In genomic region chr4:117202992-117203354, GRCm38 (mm10) we compare ENCODE assay signal across 10 mouse cellular contexts. TPM values are rescaled to one million over a fixed set of nuclear protein-coding genes. Genes with fewer than 3 reads are reported as not detected.
A peak's percentile ranks its signal among the peaks of the same experiment; 100 is the strongest.
DNase-seq lines count a peak whose midpoint lies in the region; ATAC-seq and TF ChIP-seq lines count a peak whose summit lies in the region.
"Had no signal": no experiment of that assay in that cellular context is flagged by ENCODE, and none has a peak within 500 bp of the region (broad histone marks: within the 10 kb centered on the region; RNA-seq: fewer than 3 reads in every experiment).

No protein-coding gene starts in this region.

- DNase-seq in heart, postnatal 0 days (ENCODE audit: low spot score), result no peak
- no peak for DNase-seq in heart, adult 9 months (ENCODE audit: low spot score in 2 of 2)
- DNase-seq in neural tube, embryonic 11.5 days (ENCODE audit: low spot score), result peak; percentile 26
- no peak for DNase-seq in neural tube, embryonic 10.5 days (ENCODE audit: extremely low spot score, low spot score)
- no peak for DNase-seq in limb, embryonic 11.5 days (ENCODE audit: low spot score)
- no peak for DNase-seq in adrenal gland, adult (ENCODE audit: inconsistent age in 2 of 2, low spot score in 1 of 2)
- DNase-seq in urinary bladder, postnatal 25 days (ENCODE audit: low spot score), result no peak
- DNase-seq: cerebellum, adult 8-10 months; kidney, adult 18-20 months had no signal

- no peaks in the 10 kb centered on the region for H3K36me3 ChIP-seq in heart, postnatal 0 days (replicated peaks; ENCODE audit: control insufficient read depth, insufficient read depth, low read length)
- no peaks in the 10 kb centered on the region for H3K36me3 ChIP-seq in neural tube, embryonic 11.5 days (ENCODE audit: control insufficient read depth, insufficient read depth, low read length)
- H3K36me3 ChIP-seq in limb, embryonic 11.5 days (ENCODE audit: control insufficient read depth, insufficient read depth, low read length), result no peaks in the 10 kb centered on the region
- H3K36me3 ChIP-seq in stomach, embryonic 15.5 days, result no peaks in the 10 kb centered on the region

- H3K4me2 ChIP-seq in heart, postnatal 0 days (ENCODE audit: low read depth, low read length), result peak overlapping the region; percentile 62; the same call in 1 of the 2 replicates
- no peak overlapping the region for H3K4me2 ChIP-seq in neural tube, embryonic 11.5 days (ENCODE audit: low read depth)
- H3K4me2 ChIP-seq in limb, embryonic 11.5 days (ENCODE audit: low read depth, severe bottlenecking), result no peak overlapping the region
- no peak overlapping the region for H3K4me2 ChIP-seq in stomach, embryonic 15.5 days

- TF ChIP-seq EP300 in heart, postnatal 0 days (IDR thresholded peaks at IDR 0.05; ENCODE audit: low read depth), result no peak

- 67% methylated on average over 4 of the region's 4 CpGs for WGBS in heart, postnatal 0 days
- WGBS in neural tube, embryonic 11.5 days, result 52% methylated on average over 4 of the region's 4 CpGs
- WGBS in limb, embryonic 11.5 days, result 63% methylated on average over 4 of the region's 4 CpGs
- 58% methylated on average over 4 of the region's 4 CpGs for whole genome bisulfite sequencing in stomach, embryonic 15.5 days

- no peak overlapping the region for H3K4me3 ChIP-seq in heart, postnatal 0 days (ENCODE audit: low read depth, low read length)
- no peak overlapping the region for H3K4me3 ChIP-seq in neural tube, embryonic 11.5 days (ENCODE audit: low read depth, low read length)
- no peak overlapping the region for H3K4me3 ChIP-seq in limb, embryonic 11.5 days (ENCODE audit: low read depth, low read length)
- no peak overlapping the region for H3K4me3 ChIP-seq in stomach, embryonic 15.5 days (replicated peaks)

- H3K9ac ChIP-seq in heart, postnatal 0 days (replicated peaks; ENCODE audit: low read depth, low read length), result peak overlapping the region; percentile 64; the same call in 1 of the 2 replicates
- no peak overlapping the region for H3K9ac ChIP-seq in neural tube, embryonic 11.5 days (ENCODE audit: low read length)
- no peak overlapping the region for H3K9ac ChIP-seq in limb, embryonic 11.5 days (ENCODE audit: low read length)
- H3K9ac ChIP-seq in stomach, embryonic 15.5 days, result no peak overlapping the region

- ATAC-seq in heart, postnatal 0 days (ENCODE audit: insufficient read depth, low read depth), result no peak
- no peak for ATAC-seq in neural tube, embryonic 11.5 days (ENCODE audit: insufficient read depth, low FRiP score, low TSS enrichment)
- ATAC-seq in limb, embryonic 11.5 days (ENCODE audit: insufficient number of reproducible peaks, low FRiP score, low TSS enrichment, low read depth), result no peak
- ATAC-seq in stomach, embryonic 15.5 days (ENCODE audit: insufficient read depth, low FRiP score, low read depth), result peak; percentile 20; the same call in 1 of the 2 replicates

- H3K27me3 ChIP-seq in heart, postnatal 0 days (ENCODE audit: control insufficient read depth, insufficient read depth, low read length), result no peaks in the 10 kb centered on the region
- no peaks in the 10 kb centered on the region for H3K27me3 ChIP-seq in neural tube, embryonic 11.5 days (ENCODE audit: control insufficient read depth, insufficient read depth, low read length)
- H3K27me3 ChIP-seq in limb, embryonic 11.5 days (ENCODE audit: control insufficient read depth, insufficient read depth, low read length), result no peaks in the 10 kb centered on the region
- H3K27me3 ChIP-seq in stomach, embryonic 15.5 days (replicated peaks), result no peaks in the 10 kb centered on the region

- no peaks in the 10 kb centered on the region for H3K4me1 ChIP-seq in heart, postnatal 0 days (ENCODE audit: control insufficient read depth, insufficient read depth)
- no peaks in the 10 kb centered on the region for H3K4me1 ChIP-seq in neural tube, embryonic 11.5 days (ENCODE audit: control insufficient read depth, insufficient read depth, low read length)
- no peaks in the 10 kb centered on the region for H3K4me1 ChIP-seq in limb, embryonic 11.5 days (ENCODE audit: control insufficient read depth, insufficient read depth, low read length)
- H3K4me1 ChIP-seq in stomach, embryonic 15.5 days, result no peaks in the 10 kb centered on the region; the same call in 1 of the 2 replicates

- no peaks in the 10 kb centered on the region for H3K9me3 ChIP-seq in heart, postnatal 0 days (replicated peaks; ENCODE audit: control insufficient read depth, low read length)
- no peaks in the 10 kb centered on the region for H3K9me3 ChIP-seq in neural tube, embryonic 11.5 days (ENCODE audit: control insufficient read depth, low read length)
- H3K9me3 ChIP-seq in limb, embryonic 11.5 days (ENCODE audit: control insufficient read depth, low read length), result no peaks in the 10 kb centered on the region
- H3K9me3 ChIP-seq in stomach, embryonic 15.5 days, result no peaks in the 10 kb centered on the region

- H3K27ac ChIP-seq in heart, postnatal 0 days (ENCODE audit: low read depth), result peak overlapping the region; percentile 77; the same call in 1 of the 2 replicates
- no peak overlapping the region for H3K27ac ChIP-seq in neural tube, embryonic 11.5 days (ENCODE audit: low read depth, low read length)
- H3K27ac ChIP-seq in limb, embryonic 11.5 days (replicated peaks; ENCODE audit: low read depth, low read length), result peak overlapping the region; percentile 24; the same call in 1 of the 2 replicates
- peak overlapping the region; percentile 79; the same call in 1 of the 2 replicates for H3K27ac ChIP-seq in stomach, embryonic 15.5 days

- no peak for TF ChIP-seq CTCF in heart, postnatal 0 days (IDR thresholded peaks at IDR 0.05; ENCODE audit: low read depth)

RNA-seq across cellular contexts. Expression of gene Kif2c, which starts 20.5 kb away (rescaled TPM):
- 8.2 and 23.3 TPM in 2 replicates for total RNA-seq in heart, postnatal 0 days (2014; rRNA removed; ENCODE audit: low replicate concordance)
- 8.9 and 10.3 TPM in 2 replicates for polyA plus RNA-seq in heart, postnatal 0 days (2015; fragmentation: Nextera tagmentation; extraction: Ambion mirVana)
- 80.0 and 85.6 TPM in 2 replicates for polyA plus RNA-seq in neural tube, embryonic 11.5 days (2014; fragmentation: Nextera tagmentation; extraction: Ambion mirVana)
- 125 and 136 TPM in 2 replicates for polyA plus RNA-seq in limb, embryonic 11.5 days (2014; fragmentation: Nextera tagmentation; extraction: Ambion mirVana)
- 40.4 and 47.7 TPM in 2 replicates for polyA plus RNA-seq in stomach, embryonic 15.5 days (2015; fragmentation: Nextera tagmentation; extraction: Ambion mirVana)

RNA-seq across cellular contexts. Expression of gene Rps8, which starts 46.9 kb away (rescaled TPM):
- total RNA-seq in heart, postnatal 0 days (2014; rRNA removed; ENCODE audit: low replicate concordance), result 638 and 752 TPM in 2 replicates
- polyA plus RNA-seq in heart, postnatal 0 days (2015; fragmentation: Nextera tagmentation; extraction: Ambion mirVana), result 456 and 475 TPM in 2 replicates
- 818 and 875 TPM in 2 replicates for polyA plus RNA-seq in neural tube, embryonic 11.5 days (2014; fragmentation: Nextera tagmentation; extraction: Ambion mirVana)
- 1,072 and 1,111 TPM in 2 replicates for polyA plus RNA-seq in limb, embryonic 11.5 days (2014; fragmentation: Nextera tagmentation; extraction: Ambion mirVana)
- 968 and 983 TPM in 2 replicates for polyA plus RNA-seq in stomach, embryonic 15.5 days (2015; fragmentation: Nextera tagmentation; extraction: Ambion mirVana)

RNA-seq across cellular contexts. Expression of gene Tmem53, which starts 48.8 kb away (rescaled TPM):
- total RNA-seq in heart, postnatal 0 days (2014; rRNA removed; ENCODE audit: low replicate concordance), result 43.2 and 65.9 TPM in 2 replicates
- polyA plus RNA-seq in heart, postnatal 0 days (2015; fragmentation: Nextera tagmentation; extraction: Ambion mirVana), result 59.2 and 63.5 TPM in 2 replicates
- 6.8 and 6.9 TPM in 2 replicates for polyA plus RNA-seq in neural tube, embryonic 11.5 days (2014; fragmentation: Nextera tagmentation; extraction: Ambion mirVana)
- polyA plus RNA-seq in limb, embryonic 11.5 days (2014; fragmentation: Nextera tagmentation; extraction: Ambion mirVana), result 9.7 and 11.6 TPM in 2 replicates
- 13.2 and 13.5 TPM in 2 replicates for polyA plus RNA-seq in stomach, embryonic 15.5 days (2015; fragmentation: Nextera tagmentation; extraction: Ambion mirVana)

RNA-seq across cellular contexts. Expression of gene Armh1, which starts 49.0 kb away (rescaled TPM):
- total RNA-seq in heart, postnatal 0 days (2014; rRNA removed; ENCODE audit: low replicate concordance), result 0.27 and 1.4 TPM in 2 replicates
- 0.18 and 0.25 TPM in 2 replicates for polyA plus RNA-seq in heart, postnatal 0 days (2015; fragmentation: Nextera tagmentation; extraction: Ambion mirVana)
- polyA plus RNA-seq in neural tube, embryonic 11.5 days (2014; fragmentation: Nextera tagmentation; extraction: Ambion mirVana), result 0.43 TPM in 1 of 2 replicates, not detected in the other
- polyA plus RNA-seq in limb, embryonic 11.5 days (2014; fragmentation: Nextera tagmentation; extraction: Ambion mirVana), result 0.12 TPM in 1 of 2 replicates, not detected in the other
- polyA plus RNA-seq in stomach, embryonic 15.5 days (2015; fragmentation: Nextera tagmentation; extraction: Ambion mirVana), result 0.32 and 0.46 TPM in 2 replicates
